Mouse (Mus musculus) retina, embryonic 14.5 days (tissue): ENCODE data around the gene Utp15.

Experiments
- DNase-seq: peaks from one replicate; pipeline ENCODE4 v3.0.0-alpha.2; 2015; ENCODE audit warnings: low spot score

The Utp15 gene

DNA sequence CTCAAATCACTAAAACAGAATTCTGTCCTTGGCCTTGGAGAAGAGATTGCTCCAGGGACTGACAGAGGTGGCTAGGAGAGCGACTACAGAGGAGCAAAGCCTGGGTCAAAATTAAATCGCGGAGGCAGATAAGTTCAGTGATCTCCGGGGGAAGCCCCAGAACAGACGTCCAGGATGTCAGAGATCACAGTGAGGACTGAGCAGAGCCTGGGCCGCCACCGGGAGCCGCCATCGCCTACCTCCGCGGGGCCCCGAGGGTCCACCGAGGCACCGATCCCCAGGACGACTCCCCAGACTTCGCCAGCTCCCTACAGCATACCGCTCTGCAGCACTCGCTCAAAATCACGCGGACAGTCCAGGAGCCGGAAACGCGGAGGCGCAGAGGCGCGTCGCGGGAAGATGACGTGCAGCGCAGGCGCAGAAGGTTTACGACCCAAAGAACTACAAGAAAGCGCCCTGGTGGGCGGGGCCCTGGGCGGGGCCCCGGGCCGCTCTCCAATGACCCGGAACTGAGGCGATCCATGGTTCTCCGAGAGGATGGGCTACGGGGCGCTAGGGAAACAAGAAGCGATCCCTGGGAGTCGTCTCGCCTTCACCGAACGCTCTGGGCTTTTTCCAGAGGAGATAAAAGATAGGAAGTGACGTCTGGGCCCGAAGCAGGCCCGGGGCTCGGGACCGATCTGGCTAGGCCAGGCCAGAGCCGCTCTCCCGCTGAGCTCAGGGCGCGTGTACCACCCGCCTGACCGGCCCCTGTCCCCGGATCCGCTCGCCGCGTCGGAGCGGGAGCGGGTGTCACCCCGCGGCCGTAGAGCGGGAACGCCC lies at the start of gene Utp15, which contains the start of gene Ankra2:
TSS of gene Utp15 (minus strand) at position 406 of the 822 bp plus-strand sequence.
TSS of gene Ankra2 (plus strand) at position 439 of the 822 bp plus-strand sequence.
- peak; percentile 100 for DNase-seq

GRCm38 (mm10) chr13:98311597-98311996 lies 48.8 kb upstream of the Utp15 start:
- DNase-seq: no peak

DNA sequence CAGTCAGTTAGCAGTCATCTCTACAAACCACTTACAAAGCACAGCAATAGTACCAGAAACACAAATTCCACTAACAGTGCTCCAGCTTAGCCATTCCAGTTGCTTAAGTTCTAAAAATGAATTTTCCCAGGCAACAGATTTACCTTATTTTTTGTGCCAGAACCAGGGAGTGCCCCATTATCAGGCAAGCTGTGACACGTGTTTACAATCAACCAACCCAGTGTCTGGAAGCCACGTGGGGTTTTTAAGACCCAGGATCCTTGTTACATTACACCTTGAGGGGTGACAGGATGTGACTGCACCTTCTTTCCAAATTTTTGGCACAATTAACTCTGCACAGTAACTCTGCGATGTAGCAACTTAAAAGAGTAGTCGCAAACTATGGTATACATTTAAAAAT lies 45.9 kb upstream of the Utp15 start:
- no peak for DNase-seq

GRCm38 (mm10) chr13:98308004-98308403 lies 45.2 kb upstream of the Utp15 start:
- DNase-seq: no peak

- DNase-seq: no peak
Observed at GRCm38 (mm10) chr13:98306852-98307475, 44.1 kb upstream of the Utp15 start.

DNA sequence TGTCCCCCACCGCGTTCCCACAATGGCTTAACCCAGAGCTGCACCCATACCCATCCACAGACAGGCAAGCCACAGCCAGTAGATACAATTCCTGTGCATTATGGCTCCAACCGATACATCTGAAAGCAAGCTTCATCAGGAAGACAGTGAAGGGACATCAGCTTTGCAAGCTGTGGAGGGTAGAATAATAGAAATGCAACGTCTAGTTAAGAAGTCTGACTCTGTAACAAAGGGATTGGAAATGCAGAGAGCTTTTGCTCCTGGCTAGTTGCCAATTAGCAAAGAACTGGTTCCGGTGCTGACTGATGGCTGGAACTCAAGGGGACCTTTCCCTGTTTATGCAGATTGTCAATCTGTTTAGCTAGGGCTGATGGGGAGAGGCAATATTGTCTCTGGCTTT lies 43.6 kb upstream of the Utp15 start:
- DNase-seq: no peak

- no peak for DNase-seq
Observed at GRCm38 (mm10) chr13:98305257-98305656, 42.4 kb upstream of the Utp15 start.

GRCm38 (mm10) chr13:98298833-98299758 lies 36.3 kb upstream of the Utp15 start:
- peak; percentile 98 for DNase-seq

GRCm38 (mm10) chr13:98297883-98298482 lies 35.1 kb upstream of the Utp15 start:
- peak; percentile 27 for DNase-seq

GRCm38 (mm10) chr13:98296072-98296471 lies 33.2 kb upstream of the Utp15 start:
- DNase-seq: no peak

- DNase-seq: no peak
Observed at GRCm38 (mm10) chr13:98291712-98292111, 28.9 kb upstream of the Utp15 start.

- DNase-seq: no peak
Observed at GRCm38 (mm10) chr13:98290719-98291118, 27.9 kb upstream of the Utp15 start.

DNA sequence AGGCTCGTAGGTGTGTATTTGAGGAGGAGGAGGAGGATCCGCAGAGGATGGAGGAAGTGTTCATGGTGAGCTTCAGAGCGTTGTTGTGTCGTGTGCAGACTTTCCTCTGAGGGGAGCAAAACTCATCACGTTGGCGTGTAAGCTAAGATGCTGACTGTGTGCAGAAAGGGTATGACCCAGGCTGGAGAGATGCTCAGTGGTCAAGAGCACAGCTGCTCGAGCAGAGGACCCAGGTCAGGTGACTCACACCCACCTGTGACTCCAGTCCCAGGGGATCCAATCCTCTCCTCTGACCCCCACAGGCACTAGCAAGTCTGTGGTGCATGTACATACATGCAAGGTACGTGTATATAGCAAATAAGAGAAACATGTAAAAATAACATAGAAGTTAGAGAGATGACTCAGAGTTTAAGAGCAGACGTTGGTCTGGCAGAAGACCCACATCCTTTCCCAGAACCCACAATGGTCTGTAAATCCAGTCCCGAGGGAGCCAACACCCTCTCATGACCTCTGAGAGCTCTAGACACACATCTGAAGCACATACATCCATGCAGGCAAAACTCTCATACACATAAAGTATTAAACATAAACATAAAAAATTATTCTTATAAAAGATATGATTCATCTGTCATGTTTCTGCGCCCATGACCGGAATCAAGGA lies 18.3 kb upstream of the Utp15 start:
- DNase-seq: no peak

DNA sequence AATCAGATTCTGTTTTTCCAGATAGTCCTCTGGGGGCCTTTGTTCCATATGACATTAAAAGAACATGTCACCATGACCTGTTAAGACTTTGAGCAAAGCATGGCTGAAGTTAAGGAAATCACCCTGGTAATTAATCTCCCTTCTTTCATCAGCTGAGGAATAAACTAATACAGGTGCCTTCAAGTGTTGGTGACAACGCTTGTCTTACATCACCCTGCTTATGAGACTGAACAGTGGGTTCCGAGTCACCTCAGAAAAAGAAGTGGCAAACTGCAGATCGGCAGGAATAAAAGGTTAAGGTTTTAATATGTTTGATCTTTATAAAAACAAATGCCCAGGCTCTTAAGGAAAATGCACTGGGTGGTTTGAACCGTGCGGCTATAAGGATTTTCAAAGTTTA lies 16.8 kb upstream of the Utp15 start, which contains the start of gene Gm21976:
TSS of gene Gm21976 (plus strand) at position 202 of the 400 bp plus-strand sequence.
- no peak for DNase-seq

DNA sequence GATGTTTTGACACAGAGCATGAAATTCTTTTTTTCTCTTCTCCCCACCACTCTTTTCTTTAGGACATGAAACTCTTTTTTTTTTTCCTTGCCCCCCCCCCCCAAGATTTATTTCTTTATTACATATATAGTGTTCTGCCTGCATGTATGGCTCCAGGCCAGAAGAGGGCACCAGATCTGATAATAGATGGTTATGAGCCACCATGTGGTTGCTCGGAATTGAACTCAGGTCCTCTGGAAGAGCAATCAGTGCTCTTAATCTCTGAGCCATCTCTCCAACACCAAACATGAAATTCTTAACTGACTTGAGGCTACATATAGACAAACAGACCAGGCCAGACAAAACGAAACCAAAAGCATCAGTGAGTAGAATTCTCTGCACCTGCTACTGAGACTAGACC lies 14.7 kb upstream of the Utp15 start:
- no peak for DNase-seq

DNA sequence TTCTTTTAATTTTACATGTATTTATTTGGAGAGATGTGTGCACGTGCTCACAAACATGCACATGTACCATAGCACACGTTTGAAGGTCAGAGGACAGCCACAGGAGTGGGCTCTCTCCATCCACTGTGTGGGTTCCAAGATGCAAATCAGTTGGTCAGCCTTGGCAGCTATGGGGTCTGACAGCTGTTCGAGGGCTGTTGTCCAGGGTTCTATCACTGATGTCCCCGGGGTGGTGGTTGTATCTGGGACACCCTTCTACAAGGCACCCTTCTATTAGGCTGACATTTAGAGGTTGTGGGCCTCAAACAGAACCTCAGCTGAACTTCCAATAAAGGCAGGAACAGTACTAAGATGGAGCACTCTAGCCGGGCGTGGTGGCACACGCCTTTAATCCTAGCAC lies 13.4 kb upstream of the Utp15 start:
- DNase-seq: no peak

DNA sequence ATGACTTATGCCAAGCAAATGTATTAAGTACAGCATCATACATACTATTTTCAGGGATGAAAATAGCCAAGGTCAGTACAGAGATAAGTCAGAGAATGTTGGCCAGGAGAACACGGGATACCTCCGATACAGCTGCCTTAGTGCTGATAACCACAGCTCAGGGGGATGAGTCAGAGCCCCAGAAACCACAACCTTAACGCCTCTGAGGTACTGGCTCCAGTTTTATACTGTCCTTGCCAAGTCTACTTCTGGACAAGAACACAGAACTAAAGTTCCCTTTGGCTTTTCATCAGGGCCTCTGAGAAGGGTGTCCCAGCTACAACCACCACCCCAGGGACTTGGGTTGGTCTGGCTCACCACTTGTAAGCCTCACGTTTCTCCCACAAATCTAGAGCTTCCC lies 12.8 kb upstream of the Utp15 start:
- DNase-seq: no peak

- no peak for DNase-seq
Observed at GRCm38 (mm10) chr13:98274023-98274422, 11.2 kb upstream of the Utp15 start.

GRCm38 (mm10) chr13:98264111-98264510 lies 1.3 kb upstream of the Utp15 start:
- no peak for DNase-seq

DNA sequence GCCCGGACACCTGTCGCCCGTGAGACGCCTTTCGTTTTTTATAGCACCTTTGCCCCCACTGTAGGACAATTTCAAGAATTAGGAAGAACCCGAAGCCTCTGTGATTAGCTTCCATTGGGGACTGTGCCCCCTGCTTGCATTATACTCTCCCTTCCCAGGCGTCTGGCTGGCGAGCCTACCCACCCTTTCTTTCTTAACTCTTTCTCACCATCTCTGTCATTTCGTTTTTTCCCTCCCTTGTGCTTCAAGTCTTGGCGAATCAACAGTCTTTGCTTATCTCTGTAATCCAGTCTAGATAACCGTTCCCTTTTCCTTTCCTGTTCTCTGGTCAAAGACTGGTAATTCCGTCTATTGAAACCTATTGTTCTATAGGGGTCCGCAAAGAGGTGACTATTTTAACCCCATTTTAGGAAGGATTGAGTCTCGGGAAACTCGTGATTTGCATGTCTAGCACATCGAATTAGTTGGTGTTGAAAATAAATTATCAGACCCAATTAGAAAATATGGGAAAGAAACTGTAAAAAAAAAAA lies 682 bp upstream of the Utp15 start:
- DNase-seq: no peak

DNA sequence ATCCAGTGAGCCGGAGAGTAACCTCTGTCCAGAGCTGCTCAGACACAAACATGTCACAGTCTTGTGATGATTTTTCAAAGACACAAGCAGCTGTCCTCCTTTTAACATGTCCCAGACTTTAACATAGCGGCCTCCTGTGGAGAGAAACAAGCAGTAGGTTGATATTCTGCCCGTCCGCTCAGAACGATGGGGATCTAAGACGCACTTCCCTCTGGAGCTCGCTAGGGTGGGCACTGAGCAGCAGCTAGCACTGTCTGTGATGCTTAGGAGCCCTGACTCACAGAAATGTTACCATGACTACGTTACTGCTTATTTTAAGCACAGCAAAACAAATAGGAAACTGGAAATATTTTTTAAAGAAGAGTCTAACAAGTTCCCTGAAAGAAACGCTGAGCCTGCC lies 7.9 kb downstream of the Utp15 start:
- no peak for DNase-seq
